Mouse (Mus musculus) ES-Bruce4 (cell line): Measurements from ENCODE around the gene Fgfr2. TPM values are rescaled to one million over a fixed set of nuclear protein-coding genes. Genes with fewer than 3 reads are reported as not detected.

Experiments used
- H3K27ac ChIP-seq: 2 replicates; pipeline ENCODE4 v1.5.1; 2012; ENCODE audit warnings: low read length, inconsistent platforms; ENCODE audit not compliant: insufficient read depth
- H3K27me3 ChIP-seq: 2 replicates; pipeline ENCODE4 v1.6.1; 2012; ENCODE audit warnings: mild to moderate bottlenecking, low read length, inconsistent platforms; ENCODE audit not compliant: control insufficient read depth, poor library complexity, insufficient read depth, severe bottlenecking
- H3K36me3 ChIP-seq: 2 replicates; pipeline ENCODE4 v1.6.1; 2012; ENCODE audit warnings: inconsistent platforms, mild to moderate bottlenecking, low read length, moderate library complexity; ENCODE audit not compliant: control insufficient read depth, poor library complexity, insufficient read depth, severe bottlenecking
- H3K4me1 ChIP-seq: one replicate; pipeline ENCODE4 v1.8.1; 2011; ENCODE audit warnings: low read length; ENCODE audit not compliant: control insufficient read depth, insufficient read depth
- H3K4me3 ChIP-seq: 2 replicates; pipeline ENCODE4 v1.5.1; 2011; ENCODE audit warnings: low read depth, mild to moderate bottlenecking, low read length
- H3K9ac ChIP-seq: 2 replicates; pipeline ENCODE4 v1.6.1; 2012; ENCODE audit warnings: low read depth, mild to moderate bottlenecking, inconsistent platforms; ENCODE audit not compliant: poor library complexity, severe bottlenecking
- H3K9me3 ChIP-seq: replicated peaks from 2 replicates; pipeline ENCODE4 v1.6.1; 2012; ENCODE audit warnings: mild to moderate bottlenecking, low read length, inconsistent platforms; ENCODE audit not compliant: control insufficient read depth, poor library complexity, insufficient read depth, severe bottlenecking
- CTCF ChIP-seq: IDR thresholded peaks from one replicate; pipeline ENCODE4 v1.8.1; 2011; ENCODE audit warnings: low read depth, low read length
- EP300 ChIP-seq: IDR thresholded peaks from 2 replicates; pipeline ENCODE4 v1.6.1; 2011; ENCODE audit warnings: low read depth, low read length; ENCODE audit not compliant: insufficient read depth
- POLR2A ChIP-seq: IDR thresholded peaks from one replicate; pipeline ENCODE4 v1.8.1; 2011; ENCODE audit warnings: low read length; ENCODE audit not compliant: insufficient read depth
- polyA plus RNA-seq: library from polyadenylated mRNA; stranded (reverse); fragments of >200 nt; gene quantifications from 2 replicates; pipeline ENCODE4 v1.2.4, GENCODE M21; 2011; ENCODE audit warnings: low read depth; ENCODE audit not compliant: missing spikeins, insufficient read depth, insufficient read length

Fgfr2 gene
- polyA plus RNA-seq, 1 experiment = 34.8 TPM

DNA sequence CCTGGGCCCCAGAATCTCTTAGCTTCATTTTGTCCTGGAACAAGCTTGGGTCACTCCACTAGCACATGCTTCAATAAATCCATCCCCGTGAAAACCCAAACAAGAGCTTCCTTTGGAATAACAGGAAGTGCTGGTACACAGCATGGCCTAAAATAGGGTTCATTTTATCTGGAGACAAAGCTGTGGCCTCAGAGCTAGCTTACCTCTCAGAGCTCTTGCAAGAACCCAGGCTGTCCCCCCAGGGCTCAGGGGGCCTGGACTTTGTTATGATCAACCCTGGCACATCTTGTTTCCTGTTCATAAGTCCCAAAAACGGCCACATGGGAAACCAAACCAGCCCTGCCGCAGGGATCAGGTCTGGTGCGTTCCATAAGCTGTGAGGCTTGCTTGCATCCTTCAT, 85.5 kb downstream of the Fgfr2 start:
- H3K4me3 ChIP-seq = no peak overlapping the region
- H3K36me3 ChIP-seq = peaks cover 9% of the 10 kb centered on the region
- no peak for TF ChIP-seq CTCF
- TF ChIP-seq EP300 = no peak
- no peak for TF ChIP-seq POLR2A
- H3K27ac ChIP-seq = no peak overlapping the region
- H3K9ac ChIP-seq = no peak overlapping the region
- H3K9me3 ChIP-seq = 0 out of 2 replicates have a peak, but pooled peaks cover under 1% of the 10 kb centered on the region
- H3K4me1 ChIP-seq = peaks cover 15% of the 10 kb centered on the region
- no peaks in the 10 kb centered on the region for H3K27me3 ChIP-seq

DNA sequence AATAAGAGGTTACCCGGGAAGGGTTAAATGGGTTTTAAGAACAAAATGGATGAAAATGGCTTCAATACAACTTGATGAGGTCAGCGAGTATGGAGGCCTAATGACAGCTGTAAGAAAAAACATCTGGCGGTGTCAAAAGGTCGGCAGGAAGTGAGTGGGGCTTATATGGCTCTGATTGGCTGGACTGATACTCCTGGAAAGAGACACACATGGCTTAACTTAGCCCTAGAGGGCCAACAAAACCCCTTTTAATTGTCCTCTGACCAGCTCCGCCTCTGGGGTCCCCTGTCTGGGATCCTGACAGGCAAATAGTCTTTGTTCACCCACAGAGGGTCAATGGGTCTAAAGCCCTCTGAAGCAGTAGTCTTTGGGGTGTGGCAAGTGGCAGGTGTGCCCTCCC, 85.9 kb downstream of the Fgfr2 start:
- TF ChIP-seq POLR2A (no peak), CTCF (no peak), EP300 (no peak)
- no peak overlapping the region for H3K4me3 ChIP-seq
- H3K9me3 ChIP-seq = no peaks in the 10 kb centered on the region
- no peaks in the 10 kb centered on the region for H3K27me3 ChIP-seq
- H3K9ac ChIP-seq = no peak overlapping the region
- peaks cover 9% of the 10 kb centered on the region for H3K36me3 ChIP-seq
- H3K27ac ChIP-seq = no peak overlapping the region
- peaks cover 15% of the 10 kb centered on the region for H3K4me1 ChIP-seq

DNA sequence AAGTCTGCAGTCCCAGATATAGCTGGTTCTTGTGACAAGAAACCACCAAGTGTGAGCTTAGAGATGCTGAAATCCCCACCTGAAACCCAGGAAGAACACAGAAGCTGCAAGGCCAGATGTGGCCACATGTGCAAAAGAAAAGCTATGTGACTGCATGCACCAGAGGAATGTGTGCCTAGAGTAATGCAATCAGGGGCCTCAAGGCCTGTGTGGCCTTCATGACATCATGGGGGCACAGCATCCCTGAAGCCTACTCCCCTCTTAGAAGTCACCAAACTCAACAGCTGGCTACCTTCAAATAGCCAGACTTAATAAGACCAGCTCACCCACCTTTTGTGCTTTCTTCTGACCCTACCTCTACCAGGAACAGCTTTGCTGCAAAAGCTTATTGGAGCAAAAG, 87.2 kb downstream of the Fgfr2 start:
- no peak overlapping the region for H3K4me3 ChIP-seq
- H3K9ac ChIP-seq = no peak overlapping the region
- H3K27me3 ChIP-seq = no peaks in the 10 kb centered on the region
- no peaks in the 10 kb centered on the region for H3K9me3 ChIP-seq
- TF ChIP-seq POLR2A (no peak), EP300 (no peak), CTCF (no peak)
- H3K4me1 ChIP-seq = peaks cover 16% of the 10 kb centered on the region
- no peak overlapping the region for H3K27ac ChIP-seq
- peaks cover 14% of the 10 kb centered on the region for H3K36me3 ChIP-seq

DNA sequence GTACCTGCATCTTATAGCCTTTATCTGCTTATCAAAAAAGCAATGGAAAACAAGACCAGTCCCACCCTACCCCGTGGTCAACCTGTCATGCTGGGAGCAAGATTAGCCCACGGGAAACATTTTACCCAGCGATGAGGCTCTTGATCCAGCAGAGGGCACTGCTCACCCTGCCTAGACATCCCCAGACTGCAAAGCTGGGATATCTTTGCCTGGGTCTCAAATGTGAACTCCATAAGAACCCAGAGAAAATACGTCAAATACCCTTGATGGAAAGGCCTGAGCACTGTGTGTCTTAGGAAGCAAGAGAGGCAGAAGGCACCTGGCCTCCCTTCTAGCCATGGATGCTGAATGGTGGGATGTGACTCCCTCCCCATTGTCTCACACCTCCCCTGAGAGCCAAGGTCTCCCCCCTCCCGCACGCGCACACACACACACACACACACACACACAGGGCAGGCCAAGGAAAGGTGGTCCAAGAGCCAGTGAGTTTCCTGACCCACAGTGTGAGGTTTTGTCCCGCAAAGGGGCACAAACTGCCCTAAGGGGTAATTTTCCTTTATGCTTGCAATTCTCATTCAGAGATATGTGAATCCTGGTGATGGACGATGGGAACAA, 90.5 kb downstream of the Fgfr2 start:
- H3K4me3 ChIP-seq = no peak overlapping the region
- H3K9ac ChIP-seq = no peak overlapping the region
- peaks cover 26% of the 10 kb centered on the region for H3K36me3 ChIP-seq
- no peaks in the 10 kb centered on the region for H3K27me3 ChIP-seq
- no peak overlapping the region for H3K27ac ChIP-seq
- H3K9me3 ChIP-seq = no peaks in the 10 kb centered on the region
- peaks cover 12% of the 10 kb centered on the region for H3K4me1 ChIP-seq
- peak; percentile 78 for TF ChIP-seq CTCF
- TF ChIP-seq EP300 = no peak

DNA sequence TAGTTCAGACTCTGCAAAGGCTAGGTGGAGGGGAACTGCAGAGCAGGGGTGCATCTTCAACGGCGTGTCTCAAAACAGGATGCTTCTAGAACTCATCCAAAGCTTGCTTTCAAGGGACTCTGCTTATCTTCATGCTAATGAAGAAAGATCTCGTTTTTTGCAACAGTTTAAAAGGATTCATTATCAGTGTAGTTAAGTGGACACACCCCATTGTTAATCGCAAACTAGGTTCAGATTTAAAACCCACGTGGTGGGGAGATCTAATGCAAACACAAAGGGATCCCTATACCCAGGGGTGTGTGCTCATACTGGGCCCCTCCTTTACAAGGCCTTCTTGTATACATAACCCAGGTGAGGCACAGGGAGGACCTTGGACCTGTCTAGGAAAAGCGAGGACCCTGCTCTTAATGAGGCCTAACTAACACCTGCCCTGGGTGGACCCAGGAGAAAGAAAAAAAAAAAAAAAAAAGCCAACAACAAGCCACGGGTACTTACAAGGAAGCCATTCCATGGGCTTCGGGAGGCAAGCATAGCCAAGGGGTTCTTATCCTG, 93.6 kb downstream of the Fgfr2 start:
- TF ChIP-seq POLR2A (no peak), CTCF (no peak), EP300 (no peak)
- Histone ChIP-seq H3K9me3 (no peaks in the 10 kb centered on the region), H3K27ac (no peak overlapping the region), H3K27me3 (no peaks in the 10 kb centered on the region), H3K36me3 (peaks cover 34% of the 10 kb centered on the region), H3K4me3 (no peak overlapping the region), H3K9ac (no peak overlapping the region), H3K4me1 (peaks cover 8% of the 10 kb centered on the region)

DNA sequence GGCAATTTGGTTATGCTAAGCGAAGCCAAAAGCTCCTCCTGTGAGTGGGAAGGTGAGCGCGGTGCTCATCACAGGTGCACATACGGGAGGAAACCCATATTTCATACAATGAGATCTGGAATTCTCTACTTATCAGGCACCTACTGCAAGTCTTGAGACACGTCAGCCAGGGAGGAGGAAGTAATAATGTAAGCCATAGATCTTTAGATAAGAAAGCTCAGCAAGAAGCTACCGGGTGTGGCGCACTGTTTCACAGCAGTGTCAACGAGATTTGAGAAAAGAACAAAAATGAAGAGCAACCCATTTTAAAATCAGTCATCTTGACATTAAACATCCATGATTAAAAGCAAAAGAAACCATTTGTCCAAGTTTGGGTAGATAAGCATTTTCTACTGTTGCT, 94.1 kb downstream of the Fgfr2 start:
- TF ChIP-seq POLR2A = no peak
- no peak for TF ChIP-seq EP300
- no peak for TF ChIP-seq CTCF
- Histone ChIP-seq H3K4me1 (peaks cover 8% of the 10 kb centered on the region), H3K9ac (no peak overlapping the region), H3K27ac (no peak overlapping the region), H3K4me3 (no peak overlapping the region), H3K27me3 (no peaks in the 10 kb centered on the region), H3K9me3 (no peaks in the 10 kb centered on the region), H3K36me3 (peaks cover 36% of the 10 kb centered on the region)
